Mouse (Mus musculus) limb, embryonic 12.5 days (tissue): ENCODE results near the gene Ints13. TPM values are rescaled to one million over a fixed set of nuclear protein-coding genes. Genes with fewer than 3 reads are reported as not detected.

Source experiments
- ATAC-seq: fragments of 200-750 bp; cut with Nextera tagmentation; 2 replicates; pipeline ENCODE4 v1.8.0; 2017; ENCODE audit warnings: low read depth, moderate TSS enrichment; ENCODE audit not compliant: insufficient number of reproducible peaks, insufficient read depth, low FRiP score, low TSS enrichment
- H3K27ac ChIP-seq: fragments of 300-500 bp; sonication (generic); 2 replicates; pipeline ENCODE4 v1.5.1; 2016; ENCODE audit warnings: mild to moderate bottlenecking, moderate library complexity
- H3K27me3 ChIP-seq: fragments of 300-500 bp; sonication (generic); 2 replicates; pipeline ENCODE4 v1.6.1; 2016; ENCODE audit warnings: mild to moderate bottlenecking, moderate library complexity
- H3K36me3 ChIP-seq: fragments of 300-500 bp; sonication (generic); 2 replicates; pipeline ENCODE4 v1.6.1; 2016; ENCODE audit warnings: mild to moderate bottlenecking, moderate library complexity
- H3K4me1 ChIP-seq: fragments of 300-500 bp; sonication (generic); replicated peaks from 2 replicates; pipeline ENCODE4 v1.6.1; 2016
- H3K4me2 ChIP-seq: fragments of 300-500 bp; sonication (generic); 2 replicates; pipeline ENCODE4 v1.6.1; 2016; ENCODE audit warnings: mild to moderate bottlenecking, moderate library complexity
- H3K4me3 ChIP-seq: fragments of 300-500 bp; sonication (generic); replicated peaks from 2 replicates; pipeline ENCODE4 v1.5.1; 2016; ENCODE audit warnings: mild to moderate bottlenecking
- H3K9ac ChIP-seq: fragments of 300-500 bp; sonication (generic); replicated peaks from 2 replicates; pipeline ENCODE4 v1.6.1; 2016; ENCODE audit warnings: mild to moderate bottlenecking, moderate library complexity
- H3K9me3 ChIP-seq: fragments of 300-500 bp; sonication (generic); 2 replicates; pipeline ENCODE4 v1.6.1; 2016; ENCODE audit warnings: mild to moderate bottlenecking, moderate library complexity
- WGBS: fragments of 180-500 bp; shearing (Covaris S2); methylation state at CpG from one replicate; pipeline ENCODE4 v1.1.7; 2016; 5-methylcytosine and 5-hydroxymethylcytosine counted together
- polyA plus RNA-seq: library from polyadenylated mRNA; unstranded; fragments of >200 nt; fragmentation: Nextera tagmentation; extraction: Ambion mirVana; gene quantifications from 2 replicates; pipeline ENCODE4 v1.2.1, GENCODE M21; 2016

Gene Ints13
- polyA plus RNA-seq, 1 experiment from 2014 or later = 92.9 TPM

GRCm38 (mm10) chr6:146500206-146500605 lies 77.4 kb downstream of the Ints13 start:
- Histone ChIP-seq H3K36me3 (no peaks in the 10 kb centered on the region), H3K9ac (no peak overlapping the region), H3K27ac (no peak overlapping the region), H3K4me3 (no peak overlapping the region), H3K4me1 (0 out of 2 replicates have a peak, but pooled peaks cover 14% of the 10 kb centered on the region), H3K9me3 (no peaks in the 10 kb centered on the region), H3K27me3 (peaks cover 30% of the 10 kb centered on the region), H3K4me2 (no peak overlapping the region)
- ATAC-seq = no peak
- 72% methylated on average over 6 of the region's 6 CpGs for WGBS

Other genes with a start within 250 kb of the Ints13 start
- gene Itpr2, start 75.6 kb downstream of the Ints13 start, polyA plus RNA-seq = 7.0 and 7.7 TPM in 2 replicates
- gene Fgfr1op2, start 632 bp downstream of the Ints13 start, polyA plus RNA-seq = 89.2 and 95.8 TPM in 2 replicates
- gene Med21, start 64.7 kb upstream of the Ints13 start, polyA plus RNA-seq = 140 and 145 TPM in 2 replicates
- 34.1 and 34.4 TPM in 2 replicates for gene Tm7sf3, start 65.0 kb upstream of the Ints13 start, polyA plus RNA-seq
- 21.8 and 22.6 TPM in 2 replicates for gene Stk38l, start 147.2 kb upstream of the Ints13 start, polyA plus RNA-seq
- 6.8 and 8.3 TPM in 2 replicates for gene Arntl2, start 218.2 kb upstream of the Ints13 start, polyA plus RNA-seq